Mouse (Mus musculus) embryonic fibroblast, embryonic 13.5 days (primary cell): Measurements from ENCODE around the gene Prickle4.

Experiments used
- CTCF ChIP-seq: IDR thresholded peaks from 2 replicates; pipeline ENCODE4 v1.5.1; 2011; ENCODE audit warnings: mild to moderate bottlenecking, control low read depth, low read length, moderate library complexity, borderline replicate concordance; ENCODE audit not compliant: insufficient read depth
- POLR2A ChIP-seq: IDR thresholded peaks from 2 replicates; pipeline ENCODE4 v1.6.1; 2011; ENCODE audit warnings: low read depth, mild to moderate bottlenecking, control low read depth, low read length, moderate library complexity

DNA sequence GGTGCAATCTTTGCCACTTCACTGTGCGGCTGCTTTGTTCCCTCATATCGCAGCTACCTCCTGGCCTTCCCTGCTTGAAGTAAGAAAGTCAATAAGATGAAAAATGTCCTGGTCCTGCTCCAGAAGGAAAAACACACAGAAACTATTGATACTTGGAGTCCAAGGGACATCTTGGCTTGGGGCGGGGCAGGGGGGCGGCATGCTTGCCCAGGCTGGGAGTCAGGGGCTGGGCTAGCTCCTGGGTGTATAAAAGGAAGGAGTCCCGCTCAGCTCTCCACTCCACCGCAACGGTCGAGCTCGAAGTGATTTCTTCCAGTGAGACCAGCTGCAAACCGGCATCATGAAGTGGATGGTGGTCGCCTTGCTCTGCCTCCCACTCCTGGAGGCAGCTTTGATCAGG, 32.0 kb upstream of the Prickle4 start, which contains the start of gene Pgc:
- TF ChIP-seq CTCF: no peak
- no peak for TF ChIP-seq POLR2A
